Mouse (Mus musculus) C2C12 (cell line): ENCODE measurements around the gene Cmtr1. TPM values are rescaled to one million over a fixed set of nuclear protein-coding genes. Genes with fewer than 3 reads are reported as not detected.
"Not testable (repeated sequence)": the region's sequence is repeated elsewhere in the genome, so short reads cannot be mapped to it uniquely, and the experiment has no call there.

Experiments
- H3K27me3 ChIP-seq: one replicate; pipeline ENCODE4 v1.6.1; 2011; ENCODE audit not compliant: control insufficient read depth, insufficient read depth, insufficient read length
- H3K36me3 ChIP-seq: one replicate; pipeline ENCODE4 v1.6.1; 2011; ENCODE audit not compliant: control insufficient read depth, insufficient read depth
- H3K4me3 ChIP-seq: one replicate; pipeline ENCODE4 v1.5.1; 2011; ENCODE audit warnings: mild to moderate bottlenecking, control low read depth; ENCODE audit not compliant: poor library complexity, insufficient read depth, severe bottlenecking
- H3K79me2 ChIP-seq: one replicate; pipeline ENCODE4 v1.6.1; 2011; ENCODE audit not compliant: control insufficient read depth, insufficient read depth
- H3K79me3 ChIP-seq: one replicate; pipeline ENCODE4 v1.6.1; 2011; ENCODE audit warnings: low read depth, control low read depth
- H3ac ChIP-seq: one replicate; pipeline ENCODE3; 2011; ENCODE audit warnings: low read depth; ENCODE audit not compliant: control insufficient read depth, insufficient read length
- CEBPB ChIP-seq: IDR thresholded peaks from one replicate; pipeline ENCODE4 v1.6.1; 2011; ENCODE audit warnings: low read depth, mild to moderate bottlenecking, control low read depth, moderate library complexity
- CTCF ChIP-seq: IDR thresholded peaks from one replicate; pipeline ENCODE4 v1.5.1; 2011; ENCODE audit not compliant: control insufficient read depth, insufficient read depth, insufficient read length
- FOSL1 ChIP-seq: IDR thresholded peaks from one replicate; pipeline ENCODE4 v1.8.0; 2011; ENCODE audit warnings: mild to moderate bottlenecking, low read length; ENCODE audit not compliant: poor library complexity, insufficient read depth, severe bottlenecking
- MAX ChIP-seq: IDR thresholded peaks from one replicate; pipeline ENCODE4 v1.6.1; 2011; ENCODE audit warnings: mild to moderate bottlenecking, control low read depth
- MYOD1 ChIP-seq: IDR thresholded peaks from one replicate; pipeline ENCODE4 v1.6.1; 2011; ENCODE audit warnings: low read depth; ENCODE audit not compliant: control insufficient read depth, insufficient read length
- MYOG ChIP-seq: IDR thresholded peaks from one replicate; pipeline ENCODE4 v1.6.1; 2011; ENCODE audit not compliant: control insufficient read depth, insufficient read length; ENCODE audit errors: extremely low read depth
- USF1 ChIP-seq: IDR thresholded peaks from one replicate; pipeline ENCODE4 v1.6.1; 2011; ENCODE audit warnings: low read depth, mild to moderate bottlenecking, control low read depth, moderate library complexity
- polyA plus RNA-seq: library from polyadenylated mRNA; unstranded; fragments of >200 nt; fragmentation: generic; extraction: Trizol; gene quantifications from one replicate; pipeline ENCODE4 v1.2.1, GENCODE M21; 2012; ENCODE audit warnings: missing spikeins

The Cmtr1 gene
- polyA plus RNA-seq, 1 experiment: 33.4 TPM

- no peaks in the 10 kb centered on the region for H3K27me3 ChIP-seq
- peaks cover 2% of the 10 kb centered on the region for H3K36me3 ChIP-seq
- peaks cover 1% of the 10 kb centered on the region for H3K79me3 ChIP-seq
- H3K4me3 ChIP-seq: no peak overlapping the region
- H3ac ChIP-seq: no peak overlapping the region
- TF ChIP-seq MYOD1 (no peak), FOSL1 (no peak), CTCF (no peak), USF1 (no peak), CEBPB (no peak), MYOG (no peak), MAX (no peak)
- no peaks in the 10 kb centered on the region for H3K79me2 ChIP-seq
Measured at GRCm38 (mm10) chr17:29708783-29709182, 48.4 kb downstream of the Cmtr1 start.

GRCm38 (mm10) chr17:29710562-29711044 lies 50.2 kb downstream of the Cmtr1 start:
- Histone ChIP-seq H3K79me3 (peaks cover 3% of the 10 kb centered on the region), H3ac (no peak overlapping the region), H3K27me3 (no peaks in the 10 kb centered on the region), H3K4me3 (no peak overlapping the region), H3K79me2 (peaks cover 15% of the 10 kb centered on the region), H3K36me3 (no peaks in the 10 kb centered on the region)
- no peak for TF ChIP-seq CEBPB
- no peak for TF ChIP-seq MYOG
- no peak for TF ChIP-seq USF1
- TF ChIP-seq FOSL1: no peak
- no peak for TF ChIP-seq MYOD1
- TF ChIP-seq CTCF: no peak
- TF ChIP-seq MAX: no peak

GRCm38 (mm10) chr17:29711076-29711744 lies 50.8 kb downstream of the Cmtr1 start:
- TF ChIP-seq CTCF (no peak), USF1 (no peak), CEBPB (no peak), FOSL1 (no peak), MAX (no peak), MYOD1 (no peak), MYOG (no peak)
- H3K79me2 ChIP-seq: peaks cover 21% of the 10 kb centered on the region
- no peak overlapping the region for H3ac ChIP-seq
- H3K27me3 ChIP-seq: no peaks in the 10 kb centered on the region
- no peak overlapping the region for H3K4me3 ChIP-seq
- peaks cover 4% of the 10 kb centered on the region for H3K79me3 ChIP-seq
- H3K36me3 ChIP-seq: no peaks in the 10 kb centered on the region

GRCm38 (mm10) chr17:29711745-29712431 lies 51.5 kb downstream of the Cmtr1 start:
- Histone ChIP-seq H3ac (no peak overlapping the region), H3K27me3 (no peaks in the 10 kb centered on the region), H3K4me3 (no peak overlapping the region), H3K36me3 (no peaks in the 10 kb centered on the region), H3K79me2 (peaks cover 26% of the 10 kb centered on the region), H3K79me3 (peaks cover 6% of the 10 kb centered on the region)
- TF ChIP-seq USF1 (no peak), MAX (no peak), MYOG (no peak), CTCF (no peak), CEBPB (no peak), FOSL1 (no peak), MYOD1 (no peak)

GRCm38 (mm10) chr17:29712565-29712964 lies 52.2 kb downstream of the Cmtr1 start:
- TF ChIP-seq FOSL1 (no peak), MAX (no peak), MYOG (no peak), CTCF (no peak), MYOD1 (no peak), USF1 (no peak), CEBPB (no peak)
- Histone ChIP-seq H3K4me3 (no peak overlapping the region), H3K27me3 (no peaks in the 10 kb centered on the region), H3K36me3 (no peaks in the 10 kb centered on the region), H3K79me3 (peaks cover 6% of the 10 kb centered on the region), H3K79me2 (peaks cover 26% of the 10 kb centered on the region), H3ac (no peak overlapping the region)

GRCm38 (mm10) chr17:29713734-29714133 lies 53.3 kb downstream of the Cmtr1 start:
- peaks cover 26% of the 10 kb centered on the region for H3K79me2 ChIP-seq
- H3K4me3 ChIP-seq, H3K36me3 ChIP-seq, H3K79me3 ChIP-seq, H3ac ChIP-seq, H3K27me3 ChIP-seq: not testable (repeated sequence)
